Mouse (Mus musculus) limb, embryonic 10.5 days (tissue): ENCODE data around the gene Fam173b. TPM values are rescaled to one million over a fixed set of nuclear protein-coding genes. Genes with fewer than 3 reads are reported as not detected.
A peak's percentile ranks its signal among the peaks of the same experiment; 100 is the strongest.

ENCODE experiments used
- DNase-seq: peaks from one replicate; pipeline ENCODE4 v3.0.0-alpha.2; 2017; ENCODE audit warnings: low spot score
- H3K27ac ChIP-seq: fragments of 300-500 bp; sonication (generic); 2 replicates; pipeline ENCODE4 v1.5.1; 2016; ENCODE audit warnings: mild to moderate bottlenecking
- H3K27me3 ChIP-seq: fragments of 300-500 bp; sonication (generic); 2 replicates; pipeline ENCODE4 v1.6.1; 2016; ENCODE audit warnings: low read depth, mild to moderate bottlenecking; ENCODE audit not compliant: poor library complexity, severe bottlenecking
- H3K36me3 ChIP-seq: fragments of 300-500 bp; sonication (generic); 2 replicates; pipeline ENCODE4 v1.6.1; 2016; ENCODE audit warnings: mild to moderate bottlenecking, moderate library complexity
- H3K4me1 ChIP-seq: fragments of 300-500 bp; sonication (generic); 2 replicates; pipeline ENCODE4 v1.6.1; 2016
- H3K4me3 ChIP-seq: fragments of 300-500 bp; sonication (generic); 2 replicates; pipeline ENCODE4 v1.5.1; 2016; ENCODE audit warnings: mild to moderate bottlenecking, moderate library complexity
- H3K9me3 ChIP-seq: fragments of 300-500 bp; sonication (generic); replicated peaks from 2 replicates; pipeline ENCODE4 v1.6.1; 2016; ENCODE audit warnings: mild to moderate bottlenecking
- WGBS: fragments of 180-500 bp; shearing (Covaris S2); methylation state at CpG from one replicate; pipeline ENCODE4 v1.1.7; 2016; 5-methylcytosine and 5-hydroxymethylcytosine counted together
- polyA plus RNA-seq: library from polyadenylated mRNA; unstranded; fragments of >200 nt; fragmentation: Nextera tagmentation; extraction: Ambion mirVana; gene quantifications from 2 replicates; pipeline ENCODE4 v1.2.1, GENCODE M21; 2016

Gene Fam173b
- polyA plus RNA-seq: 13.7 and 14.7 TPM in 2 replicates

DNA sequence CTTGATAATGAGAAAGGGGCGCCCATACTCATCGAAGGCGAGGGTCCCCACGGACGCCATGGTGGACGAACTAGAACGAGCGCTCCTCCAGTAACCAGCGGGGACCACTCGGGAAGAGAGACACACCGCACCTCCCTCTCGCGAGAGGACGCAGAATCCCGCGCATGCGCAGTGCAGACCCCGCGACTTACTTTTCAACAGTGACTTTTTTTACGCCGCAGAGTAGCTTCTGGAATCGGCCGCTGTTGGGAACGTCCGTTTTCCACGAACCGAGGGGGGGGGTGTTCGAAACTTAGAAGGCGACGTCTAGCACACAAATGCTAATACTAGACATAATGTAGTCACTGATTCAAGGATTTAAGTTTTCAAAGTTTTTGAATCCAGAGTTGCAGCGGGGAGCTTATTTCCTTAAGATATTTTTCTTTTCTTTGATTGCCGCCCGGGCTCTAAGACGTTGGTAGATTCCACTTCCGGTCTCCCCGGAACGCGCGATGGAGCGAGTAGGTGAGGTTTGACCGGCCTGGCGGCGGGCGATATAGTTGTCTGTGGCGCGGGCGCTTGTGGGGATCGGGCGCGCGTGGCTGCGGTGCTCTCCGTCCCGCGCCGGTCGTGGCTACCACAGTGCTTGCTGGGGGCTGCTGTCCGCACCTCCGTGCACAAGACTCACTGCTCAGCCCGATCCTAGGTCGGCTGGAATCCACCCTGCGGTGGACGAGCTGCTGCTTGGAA, at the start of gene Fam173b, which contains the start of gene Cct5:
Fam173b (plus strand) TSS at position 207 of the 729 bp plus-strand sequence.
Cct5 (minus strand) TSS at position 159 of the 729 bp plus-strand sequence.
- Histone ChIP-seq H3K27ac (peak within 1 kb of the TSS; percentile 98), H3K9me3 (no peaks in the 10 kb centered on the region), H3K36me3 (peaks cover 22% of the 10 kb centered on the region), H3K4me1 (peaks cover 18% of the 10 kb centered on the region), H3K27me3 (no peaks in the 10 kb centered on the region), H3K4me3 (peak within 1 kb of the TSS; percentile 95)
- DNase-seq: peak; percentile 99
- WGBS: under 1% methylated on average over 63 of the region's 63 CpGs

DNA sequence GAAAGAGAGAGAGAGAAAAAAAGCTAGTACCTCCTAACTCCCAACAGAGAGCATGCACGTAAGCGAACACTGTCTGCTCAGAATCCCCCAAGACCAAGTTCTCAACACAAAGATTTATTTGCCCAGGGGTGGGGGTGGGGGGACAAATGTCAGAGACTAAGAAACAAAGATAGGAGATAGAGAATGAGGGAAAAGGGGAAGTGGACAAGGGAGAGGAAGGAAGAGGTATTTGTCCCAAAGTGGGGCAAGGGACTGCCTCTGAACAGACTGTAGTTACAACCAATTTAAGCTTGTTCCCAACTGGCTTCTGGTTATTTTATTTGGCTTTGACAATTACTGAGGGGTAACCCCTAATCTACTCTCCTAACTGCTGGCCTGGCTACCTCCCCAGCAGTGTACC, 46.8 kb upstream of the Fam173b start:
- no peaks in the 10 kb centered on the region for H3K27me3 ChIP-seq
- no peak overlapping the region for H3K27ac ChIP-seq
- H3K9me3 ChIP-seq: no peaks in the 10 kb centered on the region
- DNase-seq: no peak
- 95% methylated on average over 2 of the region's 2 CpGs for WGBS
- no peaks in the 10 kb centered on the region for H3K4me1 ChIP-seq
- H3K36me3 ChIP-seq: no peaks in the 10 kb centered on the region
- H3K4me3 ChIP-seq: no peak overlapping the region

DNA sequence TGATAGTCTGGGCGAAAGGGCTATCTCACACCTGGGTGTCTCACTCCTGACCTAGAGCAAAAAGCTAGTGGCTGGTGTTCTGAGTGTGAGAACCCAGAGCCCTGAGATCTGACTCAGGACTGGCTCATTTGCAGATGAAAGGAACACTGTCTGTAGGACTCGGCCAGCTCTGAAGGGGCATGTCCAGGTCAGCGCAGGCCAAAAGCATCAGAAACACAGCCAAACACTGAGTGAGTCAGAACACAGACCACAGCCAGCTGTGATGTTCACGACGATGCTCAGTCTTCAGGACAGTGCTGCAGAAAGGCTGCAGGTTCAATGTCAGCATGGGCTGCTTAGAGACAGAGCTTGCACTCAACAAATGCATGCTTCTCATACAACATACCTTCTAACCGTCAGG, 40.3 kb upstream of the Fam173b start:
- 82% methylated on average over 6 of the region's 6 CpGs for WGBS
- 0 out of 2 replicates have a peak, but pooled peaks cover 4% of the 10 kb centered on the region for H3K4me1 ChIP-seq
- no peak overlapping the region for H3K27ac ChIP-seq
- H3K4me3 ChIP-seq: no peak overlapping the region
- no peaks in the 10 kb centered on the region for H3K36me3 ChIP-seq
- DNase-seq: no peak
- no peaks in the 10 kb centered on the region for H3K27me3 ChIP-seq
- no peaks in the 10 kb centered on the region for H3K9me3 ChIP-seq

DNA sequence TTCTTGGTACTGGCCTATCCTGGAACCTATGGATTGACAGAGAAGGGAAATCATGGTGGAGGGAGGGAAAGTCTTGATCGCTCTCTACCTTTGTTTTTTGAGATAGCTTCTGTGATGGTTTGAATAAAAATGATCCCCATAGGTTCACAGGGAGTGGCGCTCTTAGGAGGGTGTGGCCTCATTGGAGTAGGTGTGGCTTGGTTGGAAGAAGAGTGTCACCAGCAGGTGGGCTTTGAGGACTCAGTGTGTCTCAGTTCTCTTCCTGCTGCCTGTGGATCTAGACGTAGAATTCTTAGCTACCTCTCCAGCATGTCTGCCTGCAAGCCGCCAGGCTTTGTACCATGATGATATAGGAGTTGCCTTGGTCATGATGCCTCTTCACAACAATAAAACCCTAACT, 39.7 kb upstream of the Fam173b start:
- Histone ChIP-seq H3K27ac (no peak overlapping the region), H3K36me3 (no peaks in the 10 kb centered on the region), H3K9me3 (no peaks in the 10 kb centered on the region), H3K27me3 (no peaks in the 10 kb centered on the region), H3K4me1 (0 out of 2 replicates have a peak, but pooled peaks cover 4% of the 10 kb centered on the region), H3K4me3 (no peak overlapping the region)
- no peak for DNase-seq
- WGBS: 96% methylated on average over 4 of the region's 4 CpGs

DNA sequence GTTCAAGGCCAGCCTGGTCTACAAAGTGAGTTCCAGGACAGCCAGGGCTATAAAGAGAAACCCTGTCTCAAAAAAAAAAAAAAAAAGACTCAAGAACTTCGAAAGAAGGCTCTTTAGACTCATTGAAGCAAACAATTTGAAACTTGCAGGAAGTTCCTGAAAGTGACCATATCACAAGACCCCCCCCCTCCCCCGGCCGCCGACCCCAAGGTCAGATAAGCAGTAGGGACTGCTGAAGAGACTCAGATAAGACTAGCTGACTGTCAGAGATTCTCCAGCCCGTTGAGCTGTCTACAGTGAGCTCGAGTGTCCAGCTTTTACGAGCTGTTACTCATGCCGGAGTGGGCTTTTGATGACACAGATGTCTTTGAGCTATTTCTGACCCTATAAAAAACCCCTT, 38.8 kb upstream of the Fam173b start:
- 66% methylated on average over 8 of the region's 8 CpGs for WGBS
- H3K4me1 ChIP-seq: 0 out of 2 replicates have a peak, but pooled peaks cover 4% of the 10 kb centered on the region
- H3K27me3 ChIP-seq: no peaks in the 10 kb centered on the region
- no peaks in the 10 kb centered on the region for H3K9me3 ChIP-seq
- no peak for DNase-seq
- H3K27ac ChIP-seq: no peak overlapping the region
- no peak overlapping the region for H3K4me3 ChIP-seq
- no peaks in the 10 kb centered on the region for H3K36me3 ChIP-seq

DNA sequence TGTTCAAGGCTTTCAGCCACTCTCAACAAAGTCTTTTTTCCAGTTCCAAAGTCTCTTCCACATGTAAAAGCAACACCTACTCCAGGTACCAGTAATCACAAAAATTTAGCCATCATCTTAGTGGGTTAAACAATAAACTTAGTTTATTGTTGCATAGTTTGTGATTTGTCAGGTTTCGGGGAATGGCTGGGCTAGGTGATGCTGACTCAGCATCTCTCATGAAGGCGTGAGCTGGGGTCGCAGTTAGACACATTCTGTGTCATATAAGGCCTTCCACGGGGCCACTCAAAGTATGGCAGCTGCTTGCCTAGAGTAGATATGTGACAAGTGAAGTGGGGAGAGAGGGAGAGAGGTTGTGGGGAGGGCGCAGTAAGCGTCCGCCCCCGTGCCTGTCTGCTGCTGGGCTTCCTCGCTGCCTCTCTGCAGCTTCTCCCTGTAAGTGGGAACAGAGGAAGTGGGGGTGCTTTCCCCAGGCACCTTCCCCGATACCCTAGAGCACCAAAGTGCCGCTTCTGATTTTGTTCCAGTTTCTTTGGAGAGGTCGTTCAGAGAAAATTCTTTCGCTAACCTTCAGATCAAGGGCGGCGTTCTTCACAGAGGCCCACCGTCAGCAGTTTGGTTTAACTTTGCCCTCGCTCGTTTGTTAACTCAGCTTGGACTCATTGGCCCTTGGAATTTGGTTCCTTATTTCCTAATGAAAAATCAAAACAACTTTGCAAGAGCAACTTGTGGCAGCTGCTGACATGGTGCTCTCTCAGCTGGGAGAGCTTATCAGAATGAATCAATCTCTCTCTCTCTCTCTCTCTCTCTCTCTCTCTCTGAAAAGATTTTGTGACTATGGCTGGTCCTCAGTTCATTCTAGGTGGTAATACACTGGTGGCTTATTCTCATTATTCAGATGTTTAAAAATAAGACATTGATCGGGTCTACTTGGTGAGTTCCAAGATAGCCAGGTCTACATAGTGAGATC, 37.8 kb upstream of the Fam173b start:
- Histone ChIP-seq H3K4me3 (no peak overlapping the region), H3K27me3 (no peaks in the 10 kb centered on the region), H3K27ac (no peak overlapping the region), H3K9me3 (no peaks in the 10 kb centered on the region), H3K36me3 (no peaks in the 10 kb centered on the region), H3K4me1 (peaks cover 11% of the 10 kb centered on the region)
- no peak for DNase-seq
- 76% methylated on average over 19 of the region's 19 CpGs for WGBS

DNA sequence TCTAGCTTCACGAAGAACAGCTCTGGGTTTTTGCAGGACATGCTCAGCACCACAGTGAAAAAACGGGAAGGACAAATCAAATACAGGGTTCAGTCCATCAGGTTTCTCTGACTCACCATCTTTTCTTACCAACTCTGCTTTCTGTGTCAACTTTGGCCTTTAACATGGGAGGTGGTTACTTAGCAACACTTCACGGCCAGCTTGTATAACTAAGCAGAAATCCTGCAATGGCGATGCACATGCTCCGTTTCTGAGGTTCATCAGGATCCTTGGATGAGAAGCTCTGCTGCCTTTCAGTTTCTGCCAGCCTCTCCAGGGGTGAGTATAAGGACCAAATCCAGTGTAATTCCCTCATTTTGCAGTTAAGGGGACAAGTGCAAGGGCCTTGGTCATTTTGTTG, 36.5 kb upstream of the Fam173b start, which contains the start of gene Cmbl:
Cmbl (plus strand) TSS at position 206 of the 400 bp plus-strand sequence.
- H3K4me3 ChIP-seq: no peak within 1 kb of the TSS
- peaks cover 12% of the 10 kb centered on the region for H3K4me1 ChIP-seq
- no peak within 1 kb of the TSS for H3K27ac ChIP-seq
- WGBS: 88% methylated on average over 5 of the region's 5 CpGs
- no peaks in the 10 kb centered on the region for H3K27me3 ChIP-seq
- no peak for DNase-seq
- no peaks in the 10 kb centered on the region for H3K9me3 ChIP-seq
- H3K36me3 ChIP-seq: no peaks in the 10 kb centered on the region

DNA sequence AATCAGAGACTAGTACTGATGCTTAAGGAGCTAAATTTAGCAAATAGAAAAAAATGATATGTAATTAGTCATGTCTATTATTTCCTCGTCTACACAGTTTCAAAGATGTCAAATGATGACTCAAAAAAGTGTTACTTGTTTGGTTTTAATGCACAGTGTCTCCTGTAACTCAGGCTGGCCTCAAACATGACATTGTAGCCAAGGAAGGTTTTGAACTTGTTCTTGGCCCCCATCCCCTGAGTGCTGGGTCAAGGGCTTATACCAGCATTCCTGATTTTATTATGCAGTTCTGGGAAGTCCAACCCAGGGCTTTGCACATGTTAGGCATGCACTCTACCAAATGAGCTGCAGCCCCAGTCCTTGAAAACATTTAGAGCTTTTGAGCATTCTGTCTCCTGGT, 35.9 kb upstream of the Fam173b start:
- Histone ChIP-seq H3K27me3 (no peaks in the 10 kb centered on the region), H3K4me1 (peaks cover 12% of the 10 kb centered on the region), H3K27ac (no peak overlapping the region), H3K4me3 (no peak overlapping the region), H3K36me3 (no peaks in the 10 kb centered on the region), H3K9me3 (no peaks in the 10 kb centered on the region)
- 90% methylated on average over 1 of the region's 1 CpGs for WGBS
- no peak for DNase-seq

DNA sequence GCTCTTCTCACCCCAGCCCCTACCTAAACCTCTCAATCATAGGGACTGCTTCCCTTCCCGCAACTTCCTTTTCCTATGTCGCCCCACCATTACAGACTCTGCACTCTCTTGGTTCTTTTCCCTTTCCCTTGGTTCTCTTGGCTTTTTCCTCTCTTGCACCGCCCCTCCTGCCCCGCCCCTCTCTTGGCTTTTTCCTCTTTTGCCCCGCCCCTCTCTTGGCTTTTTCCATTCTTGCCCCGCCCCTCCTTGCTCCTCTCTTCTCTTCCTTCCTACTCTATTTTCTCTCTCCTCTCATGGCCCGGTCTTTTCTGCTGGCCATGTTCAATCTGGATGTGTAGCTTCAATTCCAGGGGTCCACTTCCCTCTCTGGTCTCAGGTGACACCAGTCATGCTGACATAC, 34.2 kb upstream of the Fam173b start:
- Histone ChIP-seq H3K27ac (no peak overlapping the region), H3K27me3 (no peaks in the 10 kb centered on the region), H3K4me1 (peaks cover 12% of the 10 kb centered on the region), H3K36me3 (no peaks in the 10 kb centered on the region), H3K9me3 (no peaks in the 10 kb centered on the region), H3K4me3 (no peak overlapping the region)
- no peak for DNase-seq
- WGBS: 71% methylated on average over 7 of the region's 7 CpGs

DNA sequence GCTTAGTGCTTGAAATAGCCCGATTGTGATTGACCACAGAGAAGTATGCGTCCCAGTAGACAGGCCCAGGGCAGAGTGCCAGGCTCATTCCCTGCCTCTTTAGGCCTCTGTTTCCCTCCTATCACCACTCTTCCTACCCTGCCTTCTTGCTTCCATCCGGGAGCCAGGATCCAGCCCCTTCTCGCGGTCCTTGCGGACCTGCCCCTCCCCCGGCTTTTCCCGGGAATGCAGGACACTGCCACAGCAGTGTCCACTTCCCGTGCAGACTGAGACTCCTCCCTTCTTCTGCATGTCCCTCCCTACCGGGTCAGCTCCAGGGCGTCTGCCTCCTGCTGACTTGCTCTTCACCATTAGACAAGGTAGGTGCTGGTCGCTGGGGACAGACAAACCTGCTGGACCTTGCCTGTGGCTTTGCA, 33.1 kb upstream of the Fam173b start:
- peak overlapping the region; percentile 54; the same call in 1 of the 2 replicates for H3K27ac ChIP-seq
- H3K9me3 ChIP-seq: no peaks in the 10 kb centered on the region
- peak; percentile 43 for DNase-seq
- H3K27me3 ChIP-seq: no peaks in the 10 kb centered on the region
- peaks cover 12% of the 10 kb centered on the region for H3K4me1 ChIP-seq
- 18% methylated on average over 12 of the region's 12 CpGs for WGBS
- H3K36me3 ChIP-seq: no peaks in the 10 kb centered on the region
- H3K4me3 ChIP-seq: peak overlapping the region; percentile 14; the same call in 1 of the 2 replicates

DNA sequence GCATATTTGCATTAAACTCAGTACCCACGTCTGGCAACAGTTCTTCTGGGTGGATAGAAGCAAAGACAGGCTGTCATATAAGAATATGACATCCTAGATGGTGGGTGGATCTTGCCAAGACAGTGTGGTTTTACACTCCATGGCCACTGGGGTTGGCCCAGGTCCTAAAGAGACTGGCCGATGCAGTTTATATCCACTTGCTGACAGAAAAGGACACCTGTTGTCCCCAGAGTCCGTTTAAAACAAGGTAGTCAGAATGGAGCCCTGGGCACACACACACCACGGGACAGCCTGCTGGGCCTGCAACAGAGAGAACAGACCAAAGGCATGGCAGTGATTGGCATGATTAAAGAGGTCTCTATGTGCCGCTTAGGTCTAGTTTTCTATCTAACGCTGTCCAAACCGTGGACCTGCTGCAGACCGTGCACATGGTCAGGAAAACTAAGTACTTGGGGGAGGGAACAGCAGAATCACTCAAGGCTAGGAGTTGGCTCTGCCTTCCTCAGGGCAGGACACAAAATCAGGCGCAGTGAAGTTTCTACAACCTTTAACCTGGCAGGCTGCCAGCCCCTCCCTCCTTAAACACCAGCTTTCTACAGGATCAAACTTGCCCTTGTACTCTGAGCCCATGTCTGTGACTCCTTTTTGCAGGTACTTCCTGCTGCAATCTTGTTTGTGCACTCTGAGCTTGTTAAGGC, 32.2 kb upstream of the Fam173b start:
- Histone ChIP-seq H3K36me3 (no peaks in the 10 kb centered on the region), H3K27ac (no peak overlapping the region), H3K4me1 (peaks cover 8% of the 10 kb centered on the region), H3K27me3 (no peaks in the 10 kb centered on the region), H3K4me3 (no peak overlapping the region), H3K9me3 (no peaks in the 10 kb centered on the region)
- WGBS: 83% methylated on average over 9 of the region's 9 CpGs
- no peak for DNase-seq

DNA sequence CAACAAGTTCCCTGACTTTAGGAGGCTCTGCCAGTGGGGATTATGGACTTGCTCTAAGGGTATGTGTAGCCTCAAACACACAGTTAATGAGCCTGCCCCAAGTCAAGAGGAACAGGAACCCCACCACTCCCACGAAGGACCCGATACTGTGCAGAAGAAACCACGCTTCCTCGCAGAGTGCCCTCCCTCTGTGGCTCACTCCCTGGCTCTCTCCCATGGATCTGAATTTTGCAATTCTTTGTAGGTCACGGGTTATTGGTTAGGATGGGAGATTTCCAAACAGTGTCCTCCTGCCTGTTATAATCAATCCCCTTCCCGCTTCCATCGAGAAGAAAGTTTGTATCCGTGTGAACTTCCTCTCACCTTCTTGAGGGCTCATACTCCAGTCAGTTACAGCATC, 30.7 kb upstream of the Fam173b start:
- no peak overlapping the region for H3K27ac ChIP-seq
- H3K9me3 ChIP-seq: no peaks in the 10 kb centered on the region
- no peak for DNase-seq
- H3K4me3 ChIP-seq: no peak overlapping the region
- peaks cover 8% of the 10 kb centered on the region for H3K4me1 ChIP-seq
- H3K27me3 ChIP-seq: no peaks in the 10 kb centered on the region
- H3K36me3 ChIP-seq: no peaks in the 10 kb centered on the region
- WGBS: 91% methylated on average over 8 of the region's 8 CpGs
